Mouse (Mus musculus): ENCODE measurements around the gene Pip4k2a. TPM values are rescaled to one million over a fixed set of nuclear protein-coding genes. Genes with fewer than 3 reads are reported as not detected.

Pip4k2a gene
- polyA plus RNA-seq, 1 experiment: 10.4 TPM

DNA sequence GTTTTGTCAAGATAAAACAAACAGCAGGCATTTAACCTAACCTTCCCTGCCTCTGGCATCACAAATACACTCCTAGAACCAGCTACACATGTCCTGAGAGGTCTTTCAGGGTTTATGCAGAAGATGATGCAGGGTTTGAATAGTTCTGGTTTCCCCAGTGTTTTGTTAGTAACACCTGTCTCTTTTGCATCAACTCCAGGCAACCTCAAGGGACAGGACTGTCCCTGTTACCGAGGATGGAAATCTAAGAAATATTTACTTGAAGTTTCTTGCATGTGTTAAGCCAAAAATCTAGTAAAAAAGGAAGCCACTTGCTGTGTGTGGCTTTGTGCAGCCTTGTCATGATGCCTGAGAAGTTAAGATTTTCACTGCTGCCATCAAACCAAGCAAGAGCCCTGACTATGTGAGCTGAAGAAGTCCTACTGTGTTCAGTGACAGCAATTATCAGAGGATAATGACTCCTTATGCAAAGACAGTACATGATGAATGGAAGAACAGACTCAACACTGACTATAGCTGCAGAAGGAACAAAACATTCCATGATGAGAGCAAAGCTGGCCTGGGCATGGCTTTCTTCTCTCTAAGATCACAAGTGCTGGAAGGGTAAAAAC, 76.3 kb downstream of the Pip4k2a start:
- no peaks in the 10 kb centered on the region for H3K36me3 ChIP-seq (ENCODE audit: control insufficient read depth, insufficient read depth)
- no peaks in the 10 kb centered on the region for H3K79me2 ChIP-seq (ENCODE audit: control insufficient read depth, insufficient read depth)
- H3K4me2 ChIP-seq (ENCODE audit: low read depth): no peak overlapping the region
- TF ChIP-seq CEBPB (IDR thresholded peaks at IDR 0.05; ENCODE audit: insufficient read depth, poor library complexity, severe bottlenecking) (no peak), MAX (IDR thresholded peaks at IDR 0.05; ENCODE audit: low read depth) (no peak), TCF12 (IDR thresholded peaks at IDR 0.05; ENCODE audit: insufficient read depth, poor library complexity, severe bottlenecking) (no peak), E2F4 (IDR thresholded peaks at IDR 0.05; ENCODE audit: insufficient read depth) (no peak), TCF3 (IDR thresholded peaks at IDR 0.05; ENCODE audit: insufficient read length, low read depth) (no peak), MYOD1 (IDR thresholded peaks at IDR 0.05; ENCODE audit: control insufficient read depth in 1 of 3, insufficient read length in 2 of 3, low read depth in 2 of 3) (no peak), REST (IDR thresholded peaks at IDR 0.05; ENCODE audit: insufficient read depth, insufficient read length) (no peak), SRF (IDR thresholded peaks at IDR 0.05; ENCODE audit: control insufficient read depth, insufficient read length, low read depth) (no peak)
- no peaks in the 10 kb centered on the region for H3K27me3 ChIP-seq (ENCODE audit: control insufficient read depth, insufficient read depth, insufficient read length)
- H3K4me3 ChIP-seq: no peak overlapping the region
- H3ac ChIP-seq (ENCODE audit: control insufficient read depth, insufficient read length): no peak overlapping the region

DNA sequence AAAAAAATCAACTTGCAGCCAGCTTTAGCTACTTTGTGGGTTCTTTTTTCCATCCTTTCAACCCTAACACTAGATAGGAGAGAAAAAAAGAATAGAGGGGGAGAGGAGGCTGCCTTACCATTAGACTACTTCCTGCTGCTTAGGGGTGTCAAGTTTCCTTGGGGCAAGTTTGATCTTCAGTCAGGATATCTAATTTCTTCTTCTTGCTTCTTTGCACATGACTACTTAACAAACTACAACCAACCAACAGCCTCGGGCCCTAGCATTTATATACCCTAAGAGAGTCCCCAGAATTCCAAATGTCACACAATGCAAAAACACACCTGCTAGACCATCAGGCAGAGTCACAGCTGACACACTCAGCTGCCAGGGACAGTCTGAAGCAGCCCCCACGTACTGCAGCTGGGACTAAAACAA, 77.5 kb downstream of the Pip4k2a start:
- H3K4me3 ChIP-seq: no peak overlapping the region
- no peaks in the 10 kb centered on the region for H3K36me3 ChIP-seq (ENCODE audit: control insufficient read depth, insufficient read depth)
- H3K4me2 ChIP-seq (ENCODE audit: low read depth): no peak overlapping the region
- no peaks in the 10 kb centered on the region for H3K27me3 ChIP-seq (ENCODE audit: control insufficient read depth, insufficient read depth, insufficient read length)
- no peak overlapping the region for H3ac ChIP-seq (ENCODE audit: control insufficient read depth, insufficient read length)
- H3K79me2 ChIP-seq (ENCODE audit: control insufficient read depth, insufficient read depth): peaks cover 11% of the 10 kb centered on the region
- TF ChIP-seq USF1 (IDR thresholded peaks at IDR 0.05; ENCODE audit: low read depth) (no peak), MAX (IDR thresholded peaks at IDR 0.05; ENCODE audit: low read depth) (no peak), TCF12 (IDR thresholded peaks at IDR 0.05; ENCODE audit: insufficient read depth, poor library complexity, severe bottlenecking) (peak; percentile 94), MYOD1 (IDR thresholded peaks at IDR 0.05; ENCODE audit: control insufficient read depth in 1 of 3, insufficient read length in 2 of 3, low read depth in 2 of 3) (peak; percentile 26 to 93 (median 90)), TCF3 (IDR thresholded peaks at IDR 0.05; ENCODE audit: insufficient read length, low read depth) (peak; percentile 93), MYOG (IDR thresholded peaks at IDR 0.05; ENCODE audit: control insufficient read depth in 1 of 3, insufficient read depth in 1 of 3, insufficient read length in 2 of 3, low read depth in 2 of 3) (peak; percentile 62 to 94 (median 88))

DNA sequence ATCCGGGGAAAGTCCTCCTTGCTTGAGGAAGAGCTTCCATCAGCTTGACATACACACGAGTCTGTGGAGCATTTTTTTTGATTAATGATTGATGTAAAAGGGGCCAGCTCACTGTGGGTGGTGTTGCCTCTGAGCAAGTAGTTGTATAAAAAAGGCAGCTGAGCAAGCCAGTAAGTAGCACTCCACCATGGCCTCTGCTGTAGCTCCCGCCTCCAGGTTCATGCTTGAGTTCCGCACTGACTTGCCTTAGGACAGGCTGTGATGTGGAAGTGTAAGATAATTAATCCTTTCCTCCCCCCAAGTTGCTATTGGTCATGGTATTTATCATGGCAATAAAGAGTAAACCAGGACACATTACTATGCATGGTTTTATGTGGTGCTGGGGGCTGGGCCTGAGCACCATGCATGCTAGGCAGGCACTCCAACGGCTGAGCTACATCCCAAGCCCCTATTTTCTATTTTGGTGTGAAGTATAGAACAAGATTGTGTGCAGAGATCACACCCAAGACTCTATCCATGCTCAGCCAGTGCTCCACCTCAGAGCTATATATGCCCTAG, 78.0 kb downstream of the Pip4k2a start:
- peaks cover 14% of the 10 kb centered on the region for H3K79me2 ChIP-seq (ENCODE audit: control insufficient read depth, insufficient read depth)
- no peak overlapping the region for H3K4me3 ChIP-seq
- H3K27me3 ChIP-seq (ENCODE audit: control insufficient read depth, insufficient read depth, insufficient read length): no peaks in the 10 kb centered on the region
- no peak overlapping the region for H3K4me2 ChIP-seq (ENCODE audit: low read depth)
- no peaks in the 10 kb centered on the region for H3K36me3 ChIP-seq (ENCODE audit: control insufficient read depth, insufficient read depth)
- H3ac ChIP-seq (ENCODE audit: control insufficient read depth, insufficient read length): no peak overlapping the region
- TF ChIP-seq MYOD1 (IDR thresholded peaks at IDR 0.05; ENCODE audit: control insufficient read depth in 1 of 3, insufficient read length in 2 of 3, low read depth in 2 of 3) (no peak), TCF12 (IDR thresholded peaks at IDR 0.05; ENCODE audit: insufficient read depth, poor library complexity, severe bottlenecking) (no peak), POLR2A (IDR thresholded peaks at IDR 0.05; ENCODE audit: insufficient read length, low read depth) (no peak), TCF3 (IDR thresholded peaks at IDR 0.05; ENCODE audit: insufficient read length, low read depth) (no peak), MYOG (IDR thresholded peaks at IDR 0.05; ENCODE audit: control insufficient read depth in 1 of 3, insufficient read depth in 1 of 3, insufficient read length in 2 of 3, low read depth in 2 of 3) (no peak), SRF (IDR thresholded peaks at IDR 0.05; ENCODE audit: control insufficient read depth, insufficient read length, low read depth) (no peak), CEBPB (IDR thresholded peaks at IDR 0.05; ENCODE audit: insufficient read depth, poor library complexity, severe bottlenecking) (no peak), POLR2AphosphoS2 (IDR thresholded peaks at IDR 0.05; ENCODE audit: insufficient read length, low read depth) (no peak), REST (IDR thresholded peaks at IDR 0.05; ENCODE audit: insufficient read depth, insufficient read length) (no peak), E2F4 (IDR thresholded peaks at IDR 0.05; ENCODE audit: insufficient read depth) (no peak), MAX (IDR thresholded peaks at IDR 0.05; ENCODE audit: low read depth) (no peak), USF1 (IDR thresholded peaks at IDR 0.05; ENCODE audit: low read depth) (no peak)

DNA sequence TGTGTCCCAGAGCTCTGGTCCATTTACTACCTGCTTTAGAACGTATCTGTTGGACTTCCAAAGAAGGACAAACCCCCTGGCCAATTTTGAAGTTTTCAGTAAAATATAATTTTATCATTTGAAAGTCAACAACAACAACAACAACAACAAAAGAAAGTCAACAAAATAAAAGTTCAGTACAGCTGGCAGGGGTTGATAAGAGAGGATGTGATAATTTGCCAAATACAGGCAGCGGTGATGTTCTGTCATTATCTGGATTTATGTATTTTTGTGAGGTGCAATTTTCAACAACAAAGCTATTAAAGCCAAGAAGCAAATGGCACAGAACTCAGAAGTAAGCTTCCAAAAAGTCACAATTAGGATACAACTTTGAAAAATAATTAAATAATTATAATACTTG, 80.1 kb downstream of the Pip4k2a start:
- Histone ChIP-seq H3K79me2 (ENCODE audit: control insufficient read depth, insufficient read depth) (peaks cover 14% of the 10 kb centered on the region), H3K4me2 (ENCODE audit: low read depth) (peak overlapping the region; percentile 28), H3K27me3 (ENCODE audit: control insufficient read depth, insufficient read depth, insufficient read length) (no peaks in the 10 kb centered on the region), H3K4me3 (no peak overlapping the region), H3K36me3 (ENCODE audit: control insufficient read depth, insufficient read depth) (no peaks in the 10 kb centered on the region), H3ac (ENCODE audit: control insufficient read depth, insufficient read length) (no peak overlapping the region)
- TF ChIP-seq POLR2A (IDR thresholded peaks at IDR 0.05; ENCODE audit: insufficient read length, low read depth): no peak
- TF ChIP-seq USF1 (IDR thresholded peaks at IDR 0.05; ENCODE audit: low read depth): no peak
- no peak for TF ChIP-seq REST (IDR thresholded peaks at IDR 0.05; ENCODE audit: insufficient read depth, insufficient read length)
- TF ChIP-seq MYOD1 (IDR thresholded peaks at IDR 0.05; ENCODE audit: control insufficient read depth in 1 of 3, insufficient read length in 2 of 3, low read depth in 2 of 3): no peak
- TF ChIP-seq MAX (IDR thresholded peaks at IDR 0.05; ENCODE audit: low read depth): no peak
- no peak for TF ChIP-seq POLR2AphosphoS2 (IDR thresholded peaks at IDR 0.05; ENCODE audit: insufficient read length, low read depth)
- TF ChIP-seq E2F4 (IDR thresholded peaks at IDR 0.05; ENCODE audit: insufficient read depth): no peak
- no peak for TF ChIP-seq SRF (IDR thresholded peaks at IDR 0.05; ENCODE audit: control insufficient read depth, insufficient read length, low read depth)
- TF ChIP-seq TCF12 (IDR thresholded peaks at IDR 0.05; ENCODE audit: insufficient read depth, poor library complexity, severe bottlenecking): no peak

DNA sequence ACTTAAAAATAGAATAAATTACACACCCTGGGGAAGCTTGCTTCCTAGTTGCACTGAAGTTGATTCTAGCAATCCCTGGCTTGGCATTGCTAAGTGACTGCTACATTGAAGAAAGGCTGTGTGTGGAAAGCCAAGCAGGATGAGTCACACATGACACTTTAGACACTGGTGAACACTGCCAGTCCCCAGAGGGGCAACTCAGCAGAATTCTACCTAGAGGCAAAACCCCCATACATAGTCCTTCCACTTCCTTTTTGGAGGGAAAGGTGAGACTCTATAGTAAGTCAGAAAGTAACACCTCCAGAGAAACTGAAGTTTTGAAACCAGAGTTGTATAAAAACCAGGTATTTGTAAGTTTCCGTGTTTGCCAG, 80.6 kb downstream of the Pip4k2a start:
- Histone ChIP-seq H3K4me3 (no peak overlapping the region), H3K79me2 (ENCODE audit: control insufficient read depth, insufficient read depth) (peaks cover 14% of the 10 kb centered on the region), H3K4me2 (ENCODE audit: low read depth) (peak overlapping the region; percentile 28), H3K27me3 (ENCODE audit: control insufficient read depth, insufficient read depth, insufficient read length) (no peaks in the 10 kb centered on the region), H3ac (ENCODE audit: control insufficient read depth, insufficient read length) (no peak overlapping the region), H3K36me3 (ENCODE audit: control insufficient read depth, insufficient read depth) (no peaks in the 10 kb centered on the region)
- TF ChIP-seq USF1 (IDR thresholded peaks at IDR 0.05; ENCODE audit: low read depth) (no peak), CEBPB (IDR thresholded peaks at IDR 0.05; ENCODE audit: insufficient read depth, poor library complexity, severe bottlenecking) (no peak), MYOG (IDR thresholded peaks at IDR 0.05; ENCODE audit: control insufficient read depth in 1 of 3, insufficient read depth in 1 of 3, insufficient read length in 2 of 3, low read depth in 2 of 3) (no peak), REST (IDR thresholded peaks at IDR 0.05; ENCODE audit: insufficient read depth, insufficient read length) (no peak), TCF12 (IDR thresholded peaks at IDR 0.05; ENCODE audit: insufficient read depth, poor library complexity, severe bottlenecking) (no peak), POLR2AphosphoS2 (IDR thresholded peaks at IDR 0.05; ENCODE audit: insufficient read length, low read depth) (no peak), TCF3 (IDR thresholded peaks at IDR 0.05; ENCODE audit: insufficient read length, low read depth) (no peak), E2F4 (IDR thresholded peaks at IDR 0.05; ENCODE audit: insufficient read depth) (no peak)

Measured in myocyte (in vitro differentiated cells).